Mouse (Mus musculus): ENCODE data around the gene C2cd4a. TPM values are rescaled to one million over a fixed set of nuclear protein-coding genes. Genes with fewer than 3 reads are reported as not detected.

The C2cd4a gene
- polyA plus RNA-seq, 1 experiment from 2014 or later: 0.24 TPM

Other genes starting within 250 kb of the C2cd4a start
- 0.11 TPM in 1 of 2 replicates, not detected in the other for gene C2cd4b, start 72.9 kb downstream of the C2cd4a start, polyA plus RNA-seq (2015; fragmentation: Nextera tagmentation; extraction: Ambion mirVana)
- gene Vps13c, start 8.1 kb upstream of the C2cd4a start, polyA plus RNA-seq (2015; fragmentation: Nextera tagmentation; extraction: Ambion mirVana): 4.2 and 4.5 TPM in 2 replicates

All from intestine, embryonic 16.5 days (tissue).